Mouse (Mus musculus): ENCODE measurements at regions not wholly inside any gene's neighbourhood (a gene's known extent, or its start where the extent isn't known, plus 50 kb on each side); places are given as distances from the start of the nearest gene placed in this dataset.

GRCm38 (mm10) chr10:95622879-95623517, 50.3 kb downstream of the Anapc15-ps start:
- no peak for ATAC-seq
- Histone ChIP-seq H3K9me3 (ENCODE audit: control insufficient read depth, low read length) (no peaks in the 10 kb centered on the region), H3K27me3 (replicated peaks; ENCODE audit: control insufficient read depth, insufficient read depth, low read length) (no peaks in the 10 kb centered on the region), H3K4me1 (replicated peaks; ENCODE audit: control insufficient read depth, insufficient read depth, low read length) (peaks cover 17% of the 10 kb centered on the region), H3K4me3 (replicated peaks; ENCODE audit: low read length) (no peak overlapping the region), H3K27ac (ENCODE audit: low read length) (no peak overlapping the region), H3K36me3 (ENCODE audit: control insufficient read depth, insufficient read depth) (no peaks in the 10 kb centered on the region), H3K9ac (replicated peaks; ENCODE audit: low read depth, low read length) (no peak overlapping the region), H3K4me2 (ENCODE audit: low read length) (no peak overlapping the region)
- WGBS = 20% methylated on average over 2 of the region's 2 CpGs

GRCm38 (mm10) chr10:95620796-95621195, 52.5 kb downstream of the Anapc15-ps start:
- Histone ChIP-seq H3K36me3 (ENCODE audit: control insufficient read depth, insufficient read depth) (no peaks in the 10 kb centered on the region), H3K9me3 (ENCODE audit: control insufficient read depth, low read length) (no peaks in the 10 kb centered on the region), H3K4me3 (replicated peaks; ENCODE audit: low read length) (no peak overlapping the region), H3K9ac (replicated peaks; ENCODE audit: low read depth, low read length) (no peak overlapping the region), H3K27ac (ENCODE audit: low read length) (no peak overlapping the region), H3K27me3 (replicated peaks; ENCODE audit: control insufficient read depth, insufficient read depth, low read length) (no peaks in the 10 kb centered on the region), H3K4me1 (replicated peaks; ENCODE audit: control insufficient read depth, insufficient read depth, low read length) (peaks cover 22% of the 10 kb centered on the region), H3K4me2 (ENCODE audit: low read length) (no peak overlapping the region)
- 71% methylated on average over 3 of the region's 3 CpGs for WGBS
- ATAC-seq = no peak

- Histone ChIP-seq H3K4me2 (ENCODE audit: low read length) (peak overlapping the region; percentile 20), H3K27ac (ENCODE audit: low read length) (peak overlapping the region; percentile 81), H3K9me3 (ENCODE audit: control insufficient read depth, low read length) (no peaks in the 10 kb centered on the region), H3K4me3 (replicated peaks; ENCODE audit: low read length) (0 out of 2 replicates have a peak overlapping the region, but pooled peaks have one; percentile 5), H3K36me3 (ENCODE audit: control insufficient read depth, insufficient read depth) (no peaks in the 10 kb centered on the region), H3K9ac (replicated peaks; ENCODE audit: low read depth, low read length) (0 out of 2 replicates have a peak overlapping the region, but pooled peaks have one; percentile 2), H3K27me3 (replicated peaks; ENCODE audit: control insufficient read depth, insufficient read depth, low read length) (no peaks in the 10 kb centered on the region), H3K4me1 (replicated peaks; ENCODE audit: control insufficient read depth, insufficient read depth, low read length) (peaks cover 22% of the 10 kb centered on the region)
- ATAC-seq = peak; percentile 88
- 3% methylated on average over 10 of the region's 10 CpGs for WGBS
These were observed 53.6 kb downstream of the Anapc15-ps start for GRCm38 (mm10) chr10:95619601-95620000.

- H3K4me1 ChIP-seq (replicated peaks; ENCODE audit: control insufficient read depth, insufficient read depth, low read length) = peaks cover 22% of the 10 kb centered on the region
- peak overlapping the region; percentile 66 for H3K27ac ChIP-seq (ENCODE audit: low read length)
- H3K9me3 ChIP-seq (ENCODE audit: control insufficient read depth, low read length) = no peaks in the 10 kb centered on the region
- H3K27me3 ChIP-seq (replicated peaks; ENCODE audit: control insufficient read depth, insufficient read depth, low read length) = no peaks in the 10 kb centered on the region
- H3K4me3 ChIP-seq (replicated peaks; ENCODE audit: low read length) = no peak overlapping the region
- WGBS = 13% methylated on average over 9 of the region's 9 CpGs
- no peaks in the 10 kb centered on the region for H3K36me3 ChIP-seq (ENCODE audit: control insufficient read depth, insufficient read depth)
- ATAC-seq = peak; percentile 83
- no peak overlapping the region for H3K4me2 ChIP-seq (ENCODE audit: low read length)
- H3K9ac ChIP-seq (replicated peaks; ENCODE audit: low read depth, low read length) = no peak overlapping the region
These were observed 54.6 kb upstream of the Nudt4 start for GRCm38 (mm10) chr10:95618451-95619079.

- no peak overlapping the region for H3K4me2 ChIP-seq (ENCODE audit: low read length)
- H3K9ac ChIP-seq (replicated peaks; ENCODE audit: low read depth, low read length) = no peak overlapping the region
- H3K36me3 ChIP-seq (ENCODE audit: control insufficient read depth, insufficient read depth) = no peaks in the 10 kb centered on the region
- no peaks in the 10 kb centered on the region for H3K27me3 ChIP-seq (replicated peaks; ENCODE audit: control insufficient read depth, insufficient read depth, low read length)
- peaks cover 18% of the 10 kb centered on the region for H3K4me1 ChIP-seq (replicated peaks; ENCODE audit: control insufficient read depth, insufficient read depth, low read length)
- no peak overlapping the region for H3K27ac ChIP-seq (ENCODE audit: low read length)
- no peaks in the 10 kb centered on the region for H3K9me3 ChIP-seq (ENCODE audit: control insufficient read depth, low read length)
- WGBS = 61% methylated on average over 5 of the region's 5 CpGs
- ATAC-seq = no peak
- H3K4me3 ChIP-seq (replicated peaks; ENCODE audit: low read length) = no peak overlapping the region
These were observed 52.9 kb upstream of the Nudt4 start for GRCm38 (mm10) chr10:95616821-95617220.

GRCm38 (mm10) chr10:95615849-95616650, 52.1 kb upstream of the Nudt4 start:
- WGBS = 66% methylated on average over 25 of the region's 25 CpGs
- H3K9ac ChIP-seq (replicated peaks; ENCODE audit: low read depth, low read length) = no peak overlapping the region
- H3K4me2 ChIP-seq (ENCODE audit: low read length) = 0 out of 2 replicates have a peak overlapping the region, but pooled peaks have one; percentile 16
- peaks cover 18% of the 10 kb centered on the region for H3K4me1 ChIP-seq (replicated peaks; ENCODE audit: control insufficient read depth, insufficient read depth, low read length)
- no peaks in the 10 kb centered on the region for H3K9me3 ChIP-seq (ENCODE audit: control insufficient read depth, low read length)
- no peaks in the 10 kb centered on the region for H3K36me3 ChIP-seq (ENCODE audit: control insufficient read depth, insufficient read depth)
- no peaks in the 10 kb centered on the region for H3K27me3 ChIP-seq (replicated peaks; ENCODE audit: control insufficient read depth, insufficient read depth, low read length)
- no peak overlapping the region for H3K27ac ChIP-seq (ENCODE audit: low read length)
- no peak for ATAC-seq
- no peak overlapping the region for H3K4me3 ChIP-seq (replicated peaks; ENCODE audit: low read length)
